In the genomic region with DNA sequence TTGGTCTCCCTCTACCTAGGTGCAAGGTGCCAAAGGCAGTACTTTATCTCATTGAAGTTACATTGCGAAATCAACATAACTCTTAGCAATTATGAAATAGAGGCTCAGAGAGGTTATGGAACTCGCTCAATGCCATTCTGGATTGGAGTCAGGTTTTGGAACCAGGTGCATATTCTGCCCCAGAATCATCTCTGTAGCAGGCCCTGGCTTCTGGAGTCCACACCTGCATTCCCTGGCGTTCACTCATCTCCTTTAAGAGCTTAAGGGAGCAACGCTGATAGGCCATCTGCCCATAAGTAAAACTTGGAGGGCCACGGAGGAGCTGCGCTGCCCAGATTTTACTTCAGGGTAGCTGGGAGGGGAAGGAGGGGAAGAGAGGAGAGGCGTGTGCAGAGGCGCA, we compare ENCODE assay signal across 12 mouse cellular contexts. TPM values are rescaled to one million over a fixed set of nuclear protein-coding genes. Genes with fewer than 3 reads are reported as not detected.
A peak's percentile ranks its signal among the peaks of the same experiment; 100 is the strongest.
DNase-seq lines count a peak whose midpoint lies in the region; ATAC-seq and TF ChIP-seq lines count a peak whose summit lies in the region.
"Had no signal": no experiment of that assay in that cellular context is flagged by ENCODE, and none has a peak within 500 bp of the region (broad histone marks: within the 10 kb centered on the region; RNA-seq: fewer than 3 reads in every experiment).

No protein-coding gene starts in this region.

- TF ChIP-seq EP300 in heart, adult 2 months (IDR thresholded peaks at IDR 0.05; ENCODE audit: insufficient read depth, low read depth, low read length): no peak
- TF ChIP-seq EP300 in CH12.LX (IDR thresholded peaks at IDR 0.05; ENCODE audit: low read length): no peak

- dilution Hi-C loops in CH12.LX (cut with MboI; ENCODE audit: extremely low pct_ligation_motif_present, extremely low pct_unique_long_range_greater_than_20kb, low sequenced_read_pairs): no loop called here

- H3K9ac ChIP-seq in heart, adult 2 months (ENCODE audit: low read depth, low read length): no peak overlapping the region
- no peak overlapping the region for H3K9ac ChIP-seq in CH12.LX (ENCODE audit: insufficient read depth, low read depth)
- H3K9ac ChIP-seq in lung, embryonic 14.5 days: 0 out of 2 replicates have a peak overlapping the region, but pooled peaks have one; percentile 30
- H3K9ac ChIP-seq: neural tube, embryonic 15.5 days had no signal

- in situ Hi-C loops in CH12.LX (cut with MboI; ENCODE audit: low pct_ligation_motif_present, low pct_unique_long_range_greater_than_20kb, low sequenced_read_pairs): loop anchor here (10.0 kb wide), 1 partner anchor 172 kb away; no protein-coding TSS in a partner anchor

- H3K27ac ChIP-seq in heart, adult 2 months: peak overlapping the region; percentile 78
- no peak overlapping the region for H3K27ac ChIP-seq in CH12.LX (ENCODE audit: insufficient read depth, low read depth)
- peak overlapping the region; percentile 79 for H3K27ac ChIP-seq in lung, embryonic 14.5 days (ENCODE audit: low read depth)
- H3K27ac ChIP-seq: macrophage had no signal

- no peak overlapping the region for H3K4me3 ChIP-seq in heart, adult 2 months
- H3K4me3 ChIP-seq in CH12.LX (replicated peaks in 1 of 3; ENCODE audit: low read depth in 2 of 3, low read length in 2 of 3, poor library complexity in 1 of 3): no peak overlapping the region
- no peak overlapping the region for H3K4me3 ChIP-seq in lung, embryonic 14.5 days (ENCODE audit: low read depth, low read length)
- H3K4me3 ChIP-seq: neural tube, embryonic 15.5 days had no signal

- 0 out of 2 replicates have a peak overlapping the region, but pooled peaks have one; percentile 92 for H3K4me2 ChIP-seq in CH12.LX (ENCODE audit: insufficient read depth, low read depth, poor library complexity, severe bottlenecking)
- H3K4me2 ChIP-seq in lung, embryonic 14.5 days: peak overlapping the region; percentile 81
- H3K4me2 ChIP-seq: neural tube, embryonic 15.5 days had no signal

- no peaks in the 10 kb centered on the region for H3K79me2 ChIP-seq in heart, adult 2 months (replicated peaks; ENCODE audit: control insufficient read depth, insufficient read depth, low read length)
- no peaks in the 10 kb centered on the region; the same call in 1 of the 2 replicates for H3K79me2 ChIP-seq in CH12.LX (replicated peaks; ENCODE audit: control insufficient read depth, extremely low read depth, insufficient read depth, poor library complexity, severe bottlenecking)

- intact Hi-C loops in heart, adult 2 months (cut with DNase I): loop anchor here (2.0 to 10.0 kb wide), 5 partner anchors 14 to 888 kb away; a partner anchor contains a TSS

- no peak for TF ChIP-seq RAD21 in CH12.LX (IDR thresholded peaks at IDR 0.05; ENCODE audit: low read depth, low read length)

- no peaks in the 10 kb centered on the region; the same call in none of the 2 replicates for H3K36me3 ChIP-seq in heart, adult 2 months (ENCODE audit: control insufficient read depth, insufficient read depth, low read length)
- H3K36me3 ChIP-seq in CH12.LX (replicated peaks in 1 of 2; ENCODE audit: control insufficient read depth in 1 of 2, insufficient read depth in 1 of 2, low read length in 1 of 2): peaks cover 20 to 41% of the 10 kb centered on the region in 2 experiments
- peaks cover 16% of the 10 kb centered on the region for H3K36me3 ChIP-seq in lung, embryonic 14.5 days (ENCODE audit: insufficient read depth)

- H3K4me1 ChIP-seq in heart, adult 2 months (ENCODE audit: control insufficient read depth, insufficient read depth, low read length): peaks cover 21% of the 10 kb centered on the region
- H3K4me1 ChIP-seq in CH12.LX (ENCODE audit: control insufficient read depth in 1 of 2, insufficient read depth in 2 of 2): peaks cover 9 to 42% of the 10 kb centered on the region in 2 experiments
- peaks cover 26% of the 10 kb centered on the region for H3K4me1 ChIP-seq in lung, embryonic 14.5 days (ENCODE audit: insufficient read depth)

- DNase-seq in heart, adult 2 months: peak in 1 of 2 experiments; percentile 17
- no peak for DNase-seq in heart, adult 9 months (ENCODE audit: low spot score in 2 of 2)
- no peak for DNase-seq in CH12.LX (ENCODE audit: extremely low read depth)
- peak; percentile 70 for DNase-seq in gonadal fat pad, adult 2 months (ENCODE audit: low read depth)
- DNase-seq in lung, embryonic 14.5 days: no peak
- DNase-seq in urinary bladder, postnatal 36 days (ENCODE audit: low spot score in 2 of 2): no peak
- no peak for DNase-seq in frontal cortex, postnatal 36 days (ENCODE audit: low spot score in 2 of 2)
- DNase-seq in cerebellum, adult 11 months: no peak
- DNase-seq: thymus, postnatal 14 days had no signal

- no peak for TF ChIP-seq POLR2A in heart, adult 2 months (IDR thresholded peaks at IDR 0.05; ENCODE audit: insufficient read depth, low read depth, low read length)
- no peak for TF ChIP-seq POLR2A in CH12.LX (IDR thresholded peaks at IDR 0.05; ENCODE audit: low read depth, low read length)

- WGBS in heart, adult 2 months: 85% methylated on average over 8 of the region's 8 CpGs
- WGBS in lung, embryonic 14.5 days: 72% methylated on average over 8 of the region's 8 CpGs

- H3K27me3 ChIP-seq in heart, adult 2 months (ENCODE audit: control insufficient read depth, insufficient read depth, low read length): no peaks in the 10 kb centered on the region
- H3K27me3 ChIP-seq in CH12.LX (replicated peaks): no peaks in the 10 kb centered on the region
- H3K27me3 ChIP-seq in lung, embryonic 14.5 days (ENCODE audit: insufficient read depth, low read length): no peaks in the 10 kb centered on the region
- H3K27me3 ChIP-seq: neural tube, embryonic 15.5 days had no signal

- ATAC-seq in lung, embryonic 14.5 days (ENCODE audit: insufficient read depth): no peak
- ATAC-seq: hindbrain, postnatal 0 days had no signal

- no peaks in the 10 kb centered on the region for H3K9me3 ChIP-seq in CH12.LX (replicated peaks; ENCODE audit: low read length)
- no peaks in the 10 kb centered on the region for H3K9me3 ChIP-seq in lung, embryonic 14.5 days (ENCODE audit: low read depth, low read length)
- H3K9me3 ChIP-seq: neural tube, embryonic 15.5 days had no signal

- TF ChIP-seq CTCF in heart, adult 2 months (IDR thresholded peaks at IDR 0.05): no peak
- no peak for TF ChIP-seq CTCF in CH12.LX (conservative IDR thresholded peaks at IDR 0.05 in 1 of 2, IDR thresholded peaks at IDR 0.05 in 1 of 2; ENCODE audit: low read depth in 2 of 2, low read length in 2 of 2)
- no peak for TF ChIP-seq CTCF in lung, embryonic 14.5 days (IDR thresholded peaks at IDR 0.05; ENCODE audit: low read depth)

TF ChIP-seq in CH12.LX, 34 proteins besides CTCF, POLR2A, EP300 and RAD21 (continues in another document):
- TF ChIP-seq PAX5 (IDR thresholded peaks at IDR 0.05; ENCODE audit: low read length) (no peak), JUN (IDR thresholded peaks at IDR 0.05; ENCODE audit: insufficient read depth, low read depth, low read length) (no peak), RCOR1 (conservative IDR thresholded peaks at IDR 0.05; ENCODE audit: low read depth, low read length) (no peak), MAFK (IDR thresholded peaks at IDR 0.05; ENCODE audit: insufficient replicate concordance, low read length) (no peak), E2F4 (IDR thresholded peaks at IDR 0.05; ENCODE audit: insufficient replicate concordance, low read depth, low read length) (no peak), IRF4 (IDR thresholded peaks at IDR 0.05; ENCODE audit: low read depth, low read length) (no peak), POLR2AphosphoS2 (IDR thresholded peaks at IDR 0.05; ENCODE audit: low read depth, low read length) (no peak), BHLHE40 (IDR thresholded peaks at IDR 0.05; ENCODE audit: low read depth, low read length) (no peak), HCFC1 (IDR thresholded peaks at IDR 0.05; ENCODE audit: low read depth, low read length) (no peak), TBP (conservative IDR thresholded peaks at IDR 0.05; ENCODE audit: low read depth, low read length) (no peak)

RNA-seq across cellular contexts. Expression of a gene that starts 2.7 kb away (rescaled TPM):
- 10 to 100 TPM; 65.6 to 70.8 TPM for total RNA-seq in heart, adult 2 months (2021)
- 123 and 126 TPM in 2 replicates for polyA plus RNA-seq in heart, adult 2 months (2012; rRNA removed)
- total RNA-seq in CH12.LX (2012; rRNA removed) (79.0 and 84.2 TPM in 2 replicates), CH12.LX (2014; rRNA removed) (33.3 and 35.1 TPM in 2 replicates)
- polyA plus RNA-seq in CH12.LX (2012; ENCODE audit: insufficient read length, low read depth): 71.5 and 78.2 TPM in 2 replicates
- 419 and 470 TPM in 2 replicates for polyA plus RNA-seq in gonadal fat pad, adult 2 months (2012; rRNA removed)
- polyA plus RNA-seq in lung, embryonic 14.5 days (2014; fragmentation: Nextera tagmentation; extraction: Ambion mirVana): 103 and 110 TPM in 2 replicates

RNA-seq across cellular contexts. Expression of a gene that starts 7.8 kb away (rescaled TPM):
- 10 to 100 TPM; 16.1 to 19.1 TPM for total RNA-seq in heart, adult 2 months (2021)
- polyA plus RNA-seq in heart, adult 2 months (2012; rRNA removed): 10.5 and 18.0 TPM in 2 replicates
- total RNA-seq in CH12.LX (2012; rRNA removed): 32.1 and 43.7 TPM in 2 replicates
- 69.8 and 74.6 TPM in 2 replicates for total RNA-seq in CH12.LX (2014; rRNA removed)
- polyA plus RNA-seq in CH12.LX (2012; ENCODE audit: insufficient read length, low read depth): 87.5 and 98.9 TPM in 2 replicates
- 25.9 and 27.9 TPM in 2 replicates for polyA plus RNA-seq in gonadal fat pad, adult 2 months (2012; rRNA removed)
- polyA plus RNA-seq in lung, embryonic 14.5 days (2014; fragmentation: Nextera tagmentation; extraction: Ambion mirVana): 94.5 and 96.4 TPM in 2 replicates

RNA-seq across cellular contexts. Expression of a gene that starts 8.1 kb away (rescaled TPM):
- total RNA-seq in heart, adult 2 months (2021): not detected
- polyA plus RNA-seq in heart, adult 2 months (2012; rRNA removed): not detected in 2 replicates
- total RNA-seq in CH12.LX (2012; rRNA removed) (0.21 and 0.30 TPM in 2 replicates), CH12.LX (2014; rRNA removed) (0.34 and 0.52 TPM in 2 replicates)
- 1.8 and 1.9 TPM in 2 replicates for polyA plus RNA-seq in CH12.LX (2012; ENCODE audit: insufficient read length, low read depth)
- polyA plus RNA-seq in gonadal fat pad, adult 2 months (2012; rRNA removed): 0.20 and 0.28 TPM in 2 replicates
- 0.68 and 1.1 TPM in 2 replicates for polyA plus RNA-seq in lung, embryonic 14.5 days (2014; fragmentation: Nextera tagmentation; extraction: Ambion mirVana)
- total RNA-seq: hindbrain, postnatal 0 days had no signal

RNA-seq across cellular contexts. Expression of a gene that starts 13.8 kb away (rescaled TPM):
- total RNA-seq in heart, adult 2 months (2021): 1 to 10 TPM; 3.9 to 4.0 TPM
- 9.0 and 11.2 TPM in 2 replicates for polyA plus RNA-seq in heart, adult 2 months (2012; rRNA removed)
- total RNA-seq in CH12.LX (2012; rRNA removed) (4.7 and 6.1 TPM in 2 replicates), CH12.LX (2014; rRNA removed) (2.9 and 4.5 TPM in 2 replicates)
- polyA plus RNA-seq in CH12.LX (2012; ENCODE audit: insufficient read length, low read depth): 4.7 and 5.3 TPM in 2 replicates
- 28.3 and 35.8 TPM in 2 replicates for polyA plus RNA-seq in gonadal fat pad, adult 2 months (2012; rRNA removed)
- polyA plus RNA-seq in lung, embryonic 14.5 days (2014; fragmentation: Nextera tagmentation; extraction: Ambion mirVana): 16.6 and 17.7 TPM in 2 replicates

RNA-seq across cellular contexts. Expression of a gene that starts 37.2 kb away (rescaled TPM):
- total RNA-seq in heart, adult 2 months (2021): under 1 TPM; 0.09 to 0.13 TPM
- 0.41 and 1.2 TPM in 2 replicates for polyA plus RNA-seq in heart, adult 2 months (2012; rRNA removed)
- total RNA-seq in CH12.LX (2012; rRNA removed): 1.1 and 1.2 TPM in 2 replicates
- 0.86 and 0.95 TPM in 2 replicates for total RNA-seq in CH12.LX (2014; rRNA removed)
- 0.53 and 1.2 TPM in 2 replicates for polyA plus RNA-seq in CH12.LX (2012; ENCODE audit: insufficient read length, low read depth)
- 98.6 and 103 TPM in 2 replicates for polyA plus RNA-seq in gonadal fat pad, adult 2 months (2012; rRNA removed)
- 30.5 and 31.0 TPM in 2 replicates for polyA plus RNA-seq in lung, embryonic 14.5 days (2014; fragmentation: Nextera tagmentation; extraction: Ambion mirVana)
